Mouse (Mus musculus): ENCODE data around the gene Rfx1.

GRCm38 (mm10) chr8:84038015-84038414 is 28.6 kb upstream of the Rfx1 start:
- no peak for TF ChIP-seq CTCF (IDR thresholded peaks at IDR 0.05; ENCODE audit: insufficient read depth, low read length)
- no peak for TF ChIP-seq POLR2A (IDR thresholded peaks at IDR 0.05; ENCODE audit: borderline replicate concordance, extremely low read depth, low read depth, low read length)
